Mouse (Mus musculus) erythroblast, embryonic 14.5 days (primary cell): ENCODE data around the gene Rbms2.
"Not testable (repeated sequence)": the region's sequence is repeated elsewhere in the genome, so short reads cannot be mapped to it uniquely, and the experiment has no call there.

Source experiments
- GATA1 ChIP-seq: IDR thresholded peaks from 2 replicates; pipeline ENCODE4 v1.6.1; 2012; ENCODE audit warnings: low read length, inconsistent platforms, mixed read lengths
- TAL1 ChIP-seq: IDR thresholded peaks from 3 replicates; pipeline ENCODE4 v1.6.1; 2012; ENCODE audit warnings: low read length, inconsistent platforms, mixed read lengths

GRCm38 (mm10) chr10:128171348-128171747, 8.7 kb downstream of the Rbms2 start:
- not testable (repeated sequence) for TF ChIP-seq GATA1, TAL1
